Mouse (Mus musculus) neural tube, embryonic 12.5 days (tissue): ENCODE measurements around the gene Hoxd4. TPM values are rescaled to one million over a fixed set of nuclear protein-coding genes. Genes with fewer than 3 reads are reported as not detected.

Experiments used
- ATAC-seq: fragments of 200-750 bp; cut with Nextera tagmentation; 2 replicates; pipeline ENCODE4 v1.8.0; 2017; ENCODE audit warnings: low read depth, mild to moderate bottlenecking, moderate TSS enrichment, moderate library complexity; ENCODE audit not compliant: low FRiP score
- H3K27ac ChIP-seq: fragments of 300-500 bp; sonication (generic); 2 replicates; pipeline ENCODE4 v1.5.1; 2016
- H3K27me3 ChIP-seq: fragments of 300-500 bp; sonication (generic); replicated peaks from 2 replicates; pipeline ENCODE4 v1.6.1; 2016; ENCODE audit warnings: mild to moderate bottlenecking
- H3K36me3 ChIP-seq: fragments of 300-500 bp; sonication (generic); 2 replicates; pipeline ENCODE4 v1.6.1; 2016; ENCODE audit warnings: mild to moderate bottlenecking
- H3K4me1 ChIP-seq: fragments of 300-500 bp; sonication (generic); 2 replicates; pipeline ENCODE4 v1.6.1; 2016
- H3K4me2 ChIP-seq: fragments of 300-500 bp; sonication (generic); replicated peaks from 2 replicates; pipeline ENCODE4 v1.6.1; 2016; ENCODE audit warnings: mild to moderate bottlenecking
- H3K4me3 ChIP-seq: fragments of 300-500 bp; sonication (generic); 2 replicates; pipeline ENCODE4 v1.5.1; 2016
- H3K9ac ChIP-seq: fragments of 300-500 bp; sonication (generic); 2 replicates; pipeline ENCODE4 v1.6.1; 2016; ENCODE audit warnings: mild to moderate bottlenecking
- H3K9me3 ChIP-seq: fragments of 300-500 bp; sonication (generic); 2 replicates; pipeline ENCODE4 v1.6.1; 2016; ENCODE audit warnings: mild to moderate bottlenecking
- WGBS: fragments of 180-500 bp; shearing (Covaris S2); methylation state at CpG from one replicate; pipeline ENCODE4 v1.1.7; 2016; 5-methylcytosine and 5-hydroxymethylcytosine counted together
- polyA plus RNA-seq: library from polyadenylated mRNA; unstranded; fragments of >200 nt; fragmentation: Nextera tagmentation; extraction: Ambion mirVana; gene quantifications from 2 replicates; pipeline ENCODE4 v1.2.1, GENCODE M21; 2016

Hoxd4 gene
- polyA plus RNA-seq, 1 experiment from 2014 or later, result 14.2 TPM

GRCm38 (mm10) chr2:74748436-74748995, 36.8 kb downstream of the Hoxd4 start:
- H3K4me2 ChIP-seq, result peak overlapping the region; percentile 74
- 5% methylated on average over 9 of the region's 9 CpGs for WGBS
- H3K36me3 ChIP-seq, result peaks cover 20% of the 10 kb centered on the region
- H3K4me3 ChIP-seq, result peak overlapping the region; percentile 52
- no peaks in the 10 kb centered on the region for H3K9me3 ChIP-seq
- H3K27me3 ChIP-seq, result no peaks in the 10 kb centered on the region
- peak overlapping the region; percentile 94 for H3K9ac ChIP-seq
- peak overlapping the region; percentile 96 for H3K27ac ChIP-seq
- peaks cover 93% of the 10 kb centered on the region for H3K4me1 ChIP-seq
- no peak for ATAC-seq

- Histone ChIP-seq H3K27ac (peak overlapping the region; percentile 96), H3K9me3 (no peaks in the 10 kb centered on the region), H3K4me1 (peaks cover 87% of the 10 kb centered on the region), H3K4me3 (peak overlapping the region; percentile 36), H3K27me3 (no peaks in the 10 kb centered on the region), H3K36me3 (peaks cover 13% of the 10 kb centered on the region), H3K9ac (peak overlapping the region; percentile 94), H3K4me2 (peak overlapping the region; percentile 74)
- WGBS, result under 1% methylated on average over 47 of the region's 47 CpGs
- peak; percentile 85 for ATAC-seq
These were observed 37.8 kb downstream of the Hoxd4 start for GRCm38 (mm10) chr2:74749337-74750121.

GRCm38 (mm10) chr2:74750731-74751250, 39.1 kb downstream of the Hoxd4 start:
- no peak for ATAC-seq
- Histone ChIP-seq H3K36me3 (peaks cover 12% of the 10 kb centered on the region), H3K4me1 (peaks cover 75% of the 10 kb centered on the region), H3K9me3 (no peaks in the 10 kb centered on the region), H3K9ac (peak overlapping the region; percentile 94), H3K27me3 (no peaks in the 10 kb centered on the region), H3K4me3 (no peak overlapping the region), H3K27ac (peak overlapping the region; percentile 96), H3K4me2 (peak overlapping the region; percentile 74)
- WGBS, result 36% methylated on average over 5 of the region's 5 CpGs

- Histone ChIP-seq H3K9me3 (no peaks in the 10 kb centered on the region), H3K4me2 (peak overlapping the region; percentile 75; the same call in 1 of the 2 replicates), H3K36me3 (peaks cover 4% of the 10 kb centered on the region), H3K4me3 (no peak overlapping the region), H3K9ac (no peak overlapping the region), H3K27me3 (no peaks in the 10 kb centered on the region), H3K27ac (0 out of 2 replicates have a peak overlapping the region, but pooled peaks have one; percentile 77), H3K4me1 (peaks cover 64% of the 10 kb centered on the region)
- ATAC-seq, result no peak
- 86% methylated on average over 1 of the region's 1 CpGs for WGBS
These were observed 40.1 kb downstream of the Hoxd4 start for GRCm38 (mm10) chr2:74751861-74752260.

- peak overlapping the region; percentile 70 for H3K9ac ChIP-seq
- peak overlapping the region; percentile 35 for H3K4me3 ChIP-seq
- peaks cover 57% of the 10 kb centered on the region for H3K4me1 ChIP-seq
- H3K4me2 ChIP-seq, result peak overlapping the region; percentile 75
- peak overlapping the region; percentile 77 for H3K27ac ChIP-seq
- WGBS, result 1% methylated on average over 45 of the region's 45 CpGs
- H3K9me3 ChIP-seq, result no peaks in the 10 kb centered on the region
- peak; percentile 1; the same call in 1 of the 2 replicates for ATAC-seq
- no peaks in the 10 kb centered on the region for H3K36me3 ChIP-seq
- no peaks in the 10 kb centered on the region for H3K27me3 ChIP-seq
These were observed 40.9 kb downstream of the Hoxd4 start for GRCm38 (mm10) chr2:74752431-74753174.

GRCm38 (mm10) chr2:74753175-74753523, 41.4 kb downstream of the Hoxd4 start:
- no peaks in the 10 kb centered on the region for H3K36me3 ChIP-seq
- H3K27me3 ChIP-seq, result no peaks in the 10 kb centered on the region
- WGBS, result under 1% methylated on average over 25 of the region's 25 CpGs
- H3K9me3 ChIP-seq, result no peaks in the 10 kb centered on the region
- H3K4me3 ChIP-seq, result peak overlapping the region; percentile 35
- H3K27ac ChIP-seq, result peak overlapping the region; percentile 77
- peak; percentile 42 for ATAC-seq
- H3K4me2 ChIP-seq, result peak overlapping the region; percentile 75
- H3K4me1 ChIP-seq, result peaks cover 52% of the 10 kb centered on the region
- peak overlapping the region; percentile 70 for H3K9ac ChIP-seq

- WGBS, result 27% methylated on average over 5 of the region's 5 CpGs
- ATAC-seq, result no peak
- Histone ChIP-seq H3K4me2 (peak overlapping the region; percentile 75), H3K27ac (no peak overlapping the region), H3K4me3 (no peak overlapping the region; the same call in 1 of the 2 replicates), H3K9me3 (no peaks in the 10 kb centered on the region), H3K36me3 (no peaks in the 10 kb centered on the region), H3K4me1 (peaks cover 46% of the 10 kb centered on the region), H3K9ac (no peak overlapping the region), H3K27me3 (no peaks in the 10 kb centered on the region)
These were observed 42.0 kb downstream of the Hoxd4 start for GRCm38 (mm10) chr2:74753711-74754110.

- Histone ChIP-seq H3K9ac (no peak overlapping the region), H3K27ac (no peak overlapping the region), H3K4me3 (no peak overlapping the region), H3K36me3 (no peaks in the 10 kb centered on the region), H3K4me1 (peaks cover 20% of the 10 kb centered on the region), H3K27me3 (peaks cover 22% of the 10 kb centered on the region), H3K9me3 (no peaks in the 10 kb centered on the region), H3K4me2 (no peak overlapping the region)
- 0% methylated on average over 1 of the region's 1 CpGs for WGBS
- ATAC-seq, result no peak
These were observed 48.4 kb downstream of the Hoxd4 start for GRCm38 (mm10) chr2:74760146-74760545.

GRCm38 (mm10) chr2:74761941-74762340, 50.2 kb downstream of the Hoxd4 start:
- H3K27me3 ChIP-seq, result peaks cover 22% of the 10 kb centered on the region
- no peak overlapping the region for H3K27ac ChIP-seq
- no peak overlapping the region for H3K4me3 ChIP-seq
- WGBS, result 3% methylated on average over 13 of the region's 13 CpGs
- H3K4me1 ChIP-seq, result peaks cover 20% of the 10 kb centered on the region
- H3K9me3 ChIP-seq, result no peaks in the 10 kb centered on the region
- no peak for ATAC-seq
- no peaks in the 10 kb centered on the region for H3K36me3 ChIP-seq
- H3K4me2 ChIP-seq, result peak overlapping the region; percentile 99
- H3K9ac ChIP-seq, result no peak overlapping the region

- Histone ChIP-seq H3K36me3 (no peaks in the 10 kb centered on the region), H3K4me1 (peaks cover 20% of the 10 kb centered on the region), H3K27ac (no peak within 1 kb of the TSS), H3K9me3 (no peaks in the 10 kb centered on the region), H3K4me2 (peak within 1 kb of the TSS; percentile 99), H3K9ac (peak within 1 kb of the TSS; percentile 65), H3K27me3 (peaks cover 22% of the 10 kb centered on the region), H3K4me3 (peak within 1 kb of the TSS; percentile 60)
- under 1% methylated on average over 61 of the region's 61 CpGs for WGBS
- peak; percentile 86 for ATAC-seq
These were observed 51.0 kb downstream of the Hoxd4 start, which contains the start of gene Hoxd1 for GRCm38 (mm10) chr2:74762522-74763244. Hoxd1 (plus strand) TSS chr2:74762980.

GRCm38 (mm10) chr2:74763245-74763735, 51.6 kb downstream of the Hoxd4 start:
- peaks cover 20% of the 10 kb centered on the region for H3K4me1 ChIP-seq
- H3K9ac ChIP-seq, result peak overlapping the region; percentile 65
- H3K27me3 ChIP-seq, result peaks cover 22% of the 10 kb centered on the region
- H3K27ac ChIP-seq, result no peak overlapping the region
- peak overlapping the region; percentile 60 for H3K4me3 ChIP-seq
- under 1% methylated on average over 50 of the region's 53 CpGs for WGBS
- H3K9me3 ChIP-seq, result no peaks in the 10 kb centered on the region
- peak overlapping the region; percentile 99 for H3K4me2 ChIP-seq
- ATAC-seq, result peak; percentile 69
- no peaks in the 10 kb centered on the region for H3K36me3 ChIP-seq
